Mouse (Mus musculus): Measurements from ENCODE around the gene Ankrd49.

The Ankrd49 gene

GRCm38 (mm10) chr9:14740151-14740924 lies 44.3 kb downstream of the Ankrd49 start, which contains the start of gene Piwil4:
Gene Piwil4 (minus strand): TSS chr9:14740733.
- DNase-seq (ENCODE audit: low spot score in 2 of 2), result no peak

GRCm38 (mm10) chr9:14739498-14740150 lies 45.0 kb downstream of the Ankrd49 start:
- no peak for DNase-seq (ENCODE audit: low spot score in 2 of 2)

- DNase-seq (ENCODE audit: low spot score in 2 of 2), result no peak
Observed at GRCm38 (mm10) chr9:14730941-14731541, 53.6 kb downstream of the Ankrd49 start.
